Mouse (Mus musculus) left cerebral cortex, adult 2 months (tissue): ENCODE results near the gene Abca3. TPM values are rescaled to one million over a fixed set of nuclear protein-coding genes. Genes with fewer than 3 reads are reported as not detected.

Source experiments
- DNase-seq, 2 experiments: peaks; one replicate each; pipeline ENCODE4 v3.0.0; 2021 to 2022; ENCODE audit warnings: low spot score in 2 of 2, mixed read lengths in 1 of 2; ENCODE audit errors: extremely low spot score in 1 of 2
- H3K27ac ChIP-seq: fragments of 200-600 bp; 2 replicates; pipeline ENCODE4 v1.8.1; 2022
- H3K4me3 ChIP-seq: fragments of 200-600 bp; 2 replicates; pipeline ENCODE4 v1.8.1; 2022
- CTCF ChIP-seq: fragments of 200-600 bp; IDR thresholded peaks from 2 replicates; pipeline ENCODE4 v1.8.1; 2022; ENCODE audit warnings: antibody characterized with exemption, mild to moderate bottlenecking, moderate library complexity
- intact Hi-C: fragments of 180-260 bp; cut with DNase I; formaldehyde crosslinking; loops from one replicate; pipeline ENCODE4 v1.15.1; 2025
- total RNA-seq, 2 experiments: library from RNA; stranded (reverse); gene quantifications; 2 replicates each; pipeline ENCODE4 v1.2.3; 2021

Gene Abca3
- total RNA-seq, 2 experiments from 2014 or later, result 76.7 to 78.5 TPM

DNA sequence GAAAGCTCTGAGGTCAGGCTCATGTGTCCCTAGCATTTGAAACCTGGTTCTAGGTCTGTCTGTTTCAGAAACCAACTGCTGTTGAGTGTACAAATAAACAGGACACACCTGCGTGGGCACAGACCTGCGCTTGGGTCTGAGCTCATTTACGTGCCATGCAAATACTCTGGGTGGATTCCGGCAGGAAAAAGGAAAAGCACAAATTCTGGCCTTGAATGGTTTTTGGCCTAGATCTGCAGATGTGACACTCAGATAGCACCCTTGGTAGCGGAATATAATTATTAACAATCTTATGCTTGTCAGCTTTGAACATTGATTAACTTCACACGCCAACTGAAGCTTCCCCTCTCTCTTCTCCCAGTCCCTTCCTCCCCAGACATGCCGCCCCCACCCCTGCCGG lies 3.5 kb downstream of the Abca3 start:
- DNase-seq, result no peak
- intact Hi-C loops, result no loop called here
- TF ChIP-seq CTCF, result no peak
- no peak overlapping the region for H3K4me3 ChIP-seq
- no peak overlapping the region for H3K27ac ChIP-seq

DNA sequence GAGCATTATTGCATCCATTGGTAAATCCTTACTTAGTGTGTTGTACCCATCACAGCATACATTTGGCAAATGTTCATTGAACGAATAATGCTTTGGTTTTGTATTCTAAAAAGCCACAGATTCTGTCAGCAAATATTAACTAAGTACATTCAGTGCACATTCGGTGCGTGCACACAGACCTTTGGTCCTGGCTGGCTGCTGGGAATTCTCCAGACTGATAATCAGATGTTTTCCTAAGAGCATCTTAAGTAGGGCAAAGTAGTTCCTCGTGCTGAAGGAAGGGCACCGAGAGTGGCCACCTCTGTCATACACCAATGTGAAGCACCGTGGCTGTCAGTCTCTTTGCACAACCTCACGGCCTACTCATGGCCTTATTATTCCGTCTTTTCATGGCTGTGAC lies 7.3 kb downstream of the Abca3 start:
- TF ChIP-seq CTCF, result no peak
- intact Hi-C loops, result no loop called here
- no peak for DNase-seq
- Histone ChIP-seq H3K4me3 (no peak overlapping the region), H3K27ac (no peak overlapping the region)

DNA sequence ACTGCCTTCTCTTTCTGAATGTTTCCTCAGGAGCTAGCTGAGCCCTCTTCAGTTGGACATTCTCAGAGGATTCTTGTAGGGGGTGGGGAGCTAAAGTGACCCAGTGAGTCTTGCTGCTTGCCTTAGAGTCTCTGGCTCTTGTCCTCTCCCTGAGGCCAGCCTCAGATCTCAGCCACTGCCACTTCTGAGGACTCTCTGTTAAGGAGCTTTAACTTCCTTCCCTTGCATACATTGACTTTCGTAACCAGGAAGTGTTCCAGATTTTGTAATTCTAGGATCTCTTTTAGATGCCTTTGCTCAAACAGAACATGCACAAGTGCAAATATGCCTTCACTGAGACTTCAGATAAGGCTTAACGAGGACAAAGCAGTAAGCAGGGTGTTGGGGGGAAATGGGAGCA lies 8.2 kb downstream of the Abca3 start:
- Histone ChIP-seq H3K27ac (no peak overlapping the region), H3K4me3 (no peak overlapping the region)
- intact Hi-C loops, result no loop called here
- no peak for DNase-seq
- no peak for TF ChIP-seq CTCF

DNA sequence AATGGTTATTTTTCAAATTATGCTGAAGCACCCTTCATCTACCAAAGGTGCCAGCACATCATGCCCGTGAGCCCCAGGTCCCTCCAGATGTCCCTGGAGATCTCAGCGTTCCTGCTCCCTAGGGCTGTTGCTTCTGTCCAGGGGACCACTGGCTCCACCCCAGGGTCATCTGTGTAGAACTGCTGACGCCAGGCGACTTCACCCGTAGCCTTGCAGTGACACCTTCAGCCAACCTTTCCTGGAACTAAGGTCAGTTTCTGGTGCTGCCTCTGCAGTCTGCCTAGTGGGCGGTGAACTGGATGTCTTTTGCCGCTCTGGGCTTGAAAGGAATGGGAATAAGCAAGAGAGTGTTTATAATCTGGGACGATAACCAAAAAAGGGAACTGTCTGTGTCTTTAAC lies 9.1 kb downstream of the Abca3 start:
- Histone ChIP-seq H3K27ac (no peak overlapping the region), H3K4me3 (no peak overlapping the region)
- no peak for TF ChIP-seq CTCF
- no peak for DNase-seq
- intact Hi-C loops, result no loop called here

DNA sequence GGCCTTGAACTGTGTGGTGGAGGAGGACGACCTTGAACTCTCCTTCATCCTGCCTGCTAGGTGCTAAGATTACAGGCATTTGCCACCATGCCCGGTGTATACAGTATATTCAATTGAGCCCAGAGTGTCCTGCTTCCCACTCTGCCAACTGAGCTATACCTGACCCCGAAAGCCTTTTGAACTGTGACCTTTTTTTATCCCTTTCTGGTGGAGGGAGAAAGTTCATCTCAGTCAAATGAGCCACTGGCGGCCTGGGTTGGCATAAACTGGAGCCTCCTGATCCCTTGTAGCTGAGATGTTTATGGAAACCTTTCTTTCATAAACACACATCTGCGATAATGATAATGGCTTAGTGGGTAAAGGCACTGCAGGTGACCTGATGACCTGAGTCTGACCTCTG lies 9.5 kb downstream of the Abca3 start:
- intact Hi-C loops, result no loop called here
- Histone ChIP-seq H3K27ac (no peak overlapping the region), H3K4me3 (no peak overlapping the region)
- no peak for DNase-seq
- no peak for TF ChIP-seq CTCF

DNA sequence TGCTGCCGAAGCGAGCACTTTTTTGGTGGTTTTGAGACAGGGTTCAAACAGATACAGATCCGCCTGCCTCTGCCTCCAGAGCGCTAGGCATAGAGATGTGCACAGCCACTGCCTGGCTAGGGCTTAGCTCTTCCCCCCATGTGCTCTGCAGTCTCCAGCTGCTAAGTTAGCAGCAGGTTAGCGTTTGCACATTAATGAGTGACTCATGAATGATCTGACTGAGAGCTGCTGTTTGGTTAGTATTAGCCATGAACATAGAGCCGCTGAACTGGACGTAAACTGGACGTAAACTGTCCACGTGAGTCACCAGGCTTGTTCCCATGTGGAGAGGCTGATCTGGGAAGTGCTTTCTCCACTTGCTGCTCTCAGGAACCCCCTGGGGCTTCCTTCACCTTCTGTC lies 10.8 kb downstream of the Abca3 start:
- H3K27ac ChIP-seq, result no peak overlapping the region
- H3K4me3 ChIP-seq, result no peak overlapping the region
- intact Hi-C loops, result no loop called here
- DNase-seq, result no peak
- TF ChIP-seq CTCF, result no peak

DNA sequence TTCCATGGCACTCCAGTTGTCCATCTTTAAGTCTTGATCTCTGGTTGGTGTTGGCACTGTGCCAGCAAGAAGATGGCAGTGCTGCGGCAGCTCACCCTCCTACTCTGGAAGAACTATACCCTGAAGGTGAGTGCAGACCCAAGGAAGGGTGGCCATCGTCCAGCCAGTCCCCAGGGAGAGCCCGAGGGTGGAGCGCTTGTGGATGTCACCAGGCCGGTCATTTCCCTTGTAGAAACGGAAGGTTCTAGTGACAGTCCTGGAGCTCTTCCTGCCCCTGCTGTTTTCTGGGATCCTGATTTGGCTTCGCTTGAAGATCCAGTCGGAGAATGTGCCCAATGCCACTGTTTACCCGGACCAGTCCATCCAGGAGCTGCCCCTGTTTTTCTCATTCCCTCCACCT lies 12.7 kb downstream of the Abca3 start:
- no peak for DNase-seq
- H3K27ac ChIP-seq, result no peak overlapping the region
- TF ChIP-seq CTCF, result no peak
- intact Hi-C loops, result no loop called here
- no peak overlapping the region for H3K4me3 ChIP-seq

DNA sequence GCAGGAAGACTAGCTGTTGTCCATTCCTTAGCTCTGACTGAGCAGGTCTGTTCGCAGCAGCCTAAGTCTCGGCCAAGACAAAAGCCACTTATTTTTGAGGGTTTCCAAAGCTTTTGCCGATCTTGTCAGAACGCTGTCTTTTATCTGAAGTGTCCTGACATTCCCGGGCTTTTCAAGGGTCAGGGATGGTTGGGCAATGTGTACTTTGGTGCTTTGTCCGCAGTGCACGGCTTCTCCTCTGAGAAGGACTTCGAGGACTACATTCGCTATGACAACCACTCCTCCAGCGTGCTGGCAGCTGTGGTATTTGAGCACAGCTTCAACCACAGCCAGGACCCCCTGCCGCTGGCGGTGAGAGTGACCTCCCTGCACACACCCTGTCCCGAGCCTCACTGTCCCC lies 14.1 kb downstream of the Abca3 start:
- intact Hi-C loops, result no loop called here
- H3K27ac ChIP-seq, result no peak overlapping the region
- TF ChIP-seq CTCF, result no peak

DNA sequence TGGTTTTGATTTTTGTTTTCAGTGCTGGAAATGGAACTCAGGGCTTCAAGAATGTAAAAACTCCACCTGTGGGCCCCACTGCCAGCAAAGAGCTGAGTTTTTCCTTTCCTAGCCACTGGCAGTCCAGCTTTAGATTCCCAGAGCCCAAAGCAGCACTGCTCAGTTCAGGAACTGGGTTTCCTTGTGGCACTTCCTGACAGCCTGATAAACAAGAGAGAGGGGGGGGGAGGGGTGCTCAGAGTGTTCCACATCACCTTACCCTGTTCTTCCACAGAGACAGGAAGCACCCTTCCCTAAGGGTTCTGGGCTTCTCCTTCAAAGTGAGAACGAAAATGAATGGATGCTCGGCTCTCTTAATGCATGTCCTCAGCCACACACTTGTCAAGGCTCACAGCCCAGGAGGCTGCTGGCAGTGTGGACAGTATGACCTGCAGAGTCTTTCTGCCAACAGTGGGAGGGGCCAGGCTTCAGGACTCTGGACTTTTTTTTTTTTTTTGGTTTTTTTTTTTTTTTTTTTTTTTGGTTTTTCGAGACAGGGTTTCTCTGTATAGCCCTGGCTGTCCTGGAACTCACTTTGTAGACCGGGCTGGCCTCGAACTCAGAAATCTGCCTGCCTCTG lies 23.5 kb downstream of the Abca3 start:
- Histone ChIP-seq H3K4me3 (no peak overlapping the region), H3K27ac (no peak overlapping the region)
- intact Hi-C loops, result no loop called here
- DNase-seq, result no peak
- no peak for TF ChIP-seq CTCF

More for the DNA sequence above, 14.1 kb downstream of the Abca3 start:
- no peak for DNase-seq
- H3K4me3 ChIP-seq, result no peak overlapping the region

DNA sequence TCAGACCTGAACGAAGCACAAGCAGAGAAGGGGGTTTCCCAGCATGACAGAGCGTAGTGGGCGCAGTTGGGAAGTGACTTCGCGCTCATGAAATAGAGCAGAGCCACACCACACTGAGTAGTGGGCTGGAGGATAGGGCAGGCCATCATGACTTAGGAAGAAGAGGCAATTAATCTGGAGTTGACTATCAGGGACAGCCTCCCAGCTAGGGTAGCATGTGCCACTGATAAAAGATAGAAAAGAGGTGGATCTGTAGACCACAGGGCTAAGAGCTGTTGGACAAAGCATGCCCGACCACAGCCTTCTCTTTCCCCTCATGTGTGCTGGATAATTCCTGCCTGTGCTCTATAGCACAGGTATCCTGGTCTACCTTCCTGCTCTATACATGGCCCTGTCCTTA lies 24.1 kb downstream of the Abca3 start:
- intact Hi-C loops, result no loop called here
- Histone ChIP-seq H3K27ac (no peak overlapping the region), H3K4me3 (no peak overlapping the region)
- DNase-seq, result no peak
- TF ChIP-seq CTCF, result no peak

DNA sequence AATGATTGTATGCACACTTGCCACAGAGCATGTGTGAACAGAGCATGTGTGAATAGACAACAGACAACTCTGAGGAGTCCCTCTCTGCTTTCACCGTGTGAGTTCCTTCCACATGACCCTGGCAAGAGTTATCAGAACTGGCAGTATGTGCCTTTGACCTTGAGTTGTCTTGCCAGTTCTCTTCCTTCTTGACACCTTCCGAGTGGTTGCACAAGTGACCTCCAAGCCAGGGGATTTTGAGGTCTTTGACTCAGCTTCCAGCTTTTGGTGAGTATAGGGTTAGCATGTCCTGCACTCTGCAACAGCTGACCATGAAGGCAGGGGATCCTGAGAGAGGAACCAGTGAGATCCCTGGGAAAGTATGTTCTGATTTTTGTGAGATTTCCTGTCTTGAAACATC lies 26.7 kb downstream of the Abca3 start:
- no peak for TF ChIP-seq CTCF
- no peak for DNase-seq
- intact Hi-C loops, result no loop called here
- Histone ChIP-seq H3K4me3 (no peak overlapping the region), H3K27ac (no peak overlapping the region)

DNA sequence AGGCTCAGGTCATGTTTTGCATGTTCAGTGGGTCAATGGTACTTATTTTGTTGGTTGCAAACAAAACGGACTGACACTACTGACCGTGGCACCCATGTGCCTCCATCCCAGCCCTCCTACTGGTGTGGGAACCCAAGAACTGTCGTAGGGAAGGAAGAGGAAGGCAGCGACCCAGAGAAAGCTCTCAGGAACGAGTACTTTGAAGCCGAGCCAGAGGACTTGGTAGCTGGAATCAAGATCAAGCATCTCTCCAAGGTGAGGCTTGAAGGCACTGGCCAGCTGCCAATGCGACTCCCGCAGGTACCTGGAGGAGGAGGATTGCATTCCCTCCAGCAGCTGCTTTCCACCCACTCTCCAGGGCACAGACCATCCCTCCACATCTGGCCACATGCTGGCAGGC lies 32.0 kb downstream of the Abca3 start:
- no peak overlapping the region for H3K27ac ChIP-seq
- H3K4me3 ChIP-seq, result no peak overlapping the region
- intact Hi-C loops, result no loop called here
- DNase-seq, result no peak
- TF ChIP-seq CTCF, result no peak

DNA sequence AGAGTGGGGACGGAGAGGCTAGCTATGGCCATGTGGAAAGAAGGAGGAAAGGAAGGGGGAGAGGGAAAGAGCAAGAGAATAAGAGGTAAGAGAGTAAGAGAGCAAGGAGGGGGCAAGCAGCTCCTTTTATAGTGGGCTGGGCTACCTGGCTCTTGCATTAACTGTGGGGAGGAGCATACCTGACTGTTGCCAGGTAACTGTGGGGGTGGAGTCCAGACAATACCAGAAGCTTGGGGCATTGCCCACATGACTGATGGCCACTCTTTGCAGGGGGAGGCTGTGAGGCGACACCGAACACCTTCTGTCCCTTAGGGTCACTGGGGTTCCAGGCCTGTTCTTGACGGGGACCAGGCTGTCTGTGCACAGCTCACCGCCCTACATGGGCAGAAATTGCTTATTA lies 37.0 kb downstream of the Abca3 start:
- no peak overlapping the region for H3K4me3 ChIP-seq
- no peak overlapping the region for H3K27ac ChIP-seq
- intact Hi-C loops, result no loop called here
- no peak for DNase-seq
- no peak for TF ChIP-seq CTCF
